Mouse (Mus musculus) cerebellum, postnatal 14 days (tissue): ENCODE measurements around the gene Mfsd12.
A peak's percentile ranks its signal among the peaks of the same experiment; 100 is the strongest.

Experiments
- DNase-seq, 2 experiments: peaks; one replicate each; pipeline ENCODE4 v3.0.0; 2021; ENCODE audit warnings: mixed read lengths in 2 of 2

Gene Mfsd12

GRCm38 (mm10) chr10:81383802-81384604 lies 26.7 kb downstream of the Mfsd12 start, which contains the start of the genes Dohh and Gm48551:
Dohh (plus strand) TSS chr10:81384428.
Gm48551 (plus strand) TSS chr10:81384466.
- peak; percentile 100 for DNase-seq

DNA sequence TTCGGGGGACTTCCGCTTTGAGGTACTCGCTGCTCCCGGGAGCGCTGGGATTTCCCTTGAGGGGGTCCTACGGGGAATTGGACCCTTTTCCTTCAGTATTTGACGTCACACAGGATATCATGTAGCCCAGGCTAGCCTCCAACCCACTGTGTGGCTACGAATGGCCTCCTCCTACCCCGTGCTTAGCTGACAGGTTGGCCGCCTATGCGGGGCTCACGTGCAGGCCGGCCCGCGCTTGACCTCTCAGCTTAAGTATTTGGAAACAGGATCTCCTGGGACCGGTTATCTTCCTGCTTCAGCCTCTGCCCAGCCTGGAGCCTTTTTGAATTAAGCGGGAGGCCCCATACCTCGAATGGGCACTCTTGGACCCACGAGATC lies 27.3 kb downstream of the Mfsd12 start:
- no peak for DNase-seq

DNA sequence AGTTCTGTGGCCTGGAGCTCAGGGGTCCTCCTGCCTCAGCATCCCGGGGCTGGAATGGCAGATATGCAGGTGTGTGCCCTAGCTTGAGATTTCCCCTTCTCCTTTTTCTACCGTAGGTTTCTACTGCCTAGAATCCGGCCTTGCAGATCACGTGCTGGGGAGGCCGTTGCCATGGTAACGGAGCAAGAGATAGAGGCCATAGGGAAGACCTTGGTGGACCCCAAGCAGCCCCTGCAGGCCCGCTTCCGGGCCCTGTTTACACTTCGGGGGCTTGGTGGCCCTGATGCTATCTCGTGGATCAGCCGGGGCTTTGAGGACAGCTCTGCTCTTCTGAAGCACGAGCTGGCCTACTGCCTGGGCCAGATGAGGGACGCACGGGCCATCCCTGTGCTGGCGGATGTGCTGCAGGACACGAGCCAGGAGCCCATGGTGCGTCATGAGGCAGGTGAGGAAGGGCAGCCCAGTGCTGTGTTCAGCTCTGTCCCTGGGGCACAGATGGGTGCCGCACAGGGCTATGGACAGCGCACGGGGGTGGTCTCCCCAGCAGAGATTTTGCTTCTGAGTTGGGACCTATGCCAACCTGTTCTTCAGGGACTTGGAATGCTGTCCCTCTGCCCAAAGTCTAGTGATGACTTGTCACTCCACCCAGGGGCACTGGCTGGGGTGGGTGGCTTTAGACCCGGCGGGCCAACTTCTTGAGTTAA lies 28.5 kb downstream of the Mfsd12 start:
- DNase-seq: peak in 1 of 2 experiments; percentile 53

DNA sequence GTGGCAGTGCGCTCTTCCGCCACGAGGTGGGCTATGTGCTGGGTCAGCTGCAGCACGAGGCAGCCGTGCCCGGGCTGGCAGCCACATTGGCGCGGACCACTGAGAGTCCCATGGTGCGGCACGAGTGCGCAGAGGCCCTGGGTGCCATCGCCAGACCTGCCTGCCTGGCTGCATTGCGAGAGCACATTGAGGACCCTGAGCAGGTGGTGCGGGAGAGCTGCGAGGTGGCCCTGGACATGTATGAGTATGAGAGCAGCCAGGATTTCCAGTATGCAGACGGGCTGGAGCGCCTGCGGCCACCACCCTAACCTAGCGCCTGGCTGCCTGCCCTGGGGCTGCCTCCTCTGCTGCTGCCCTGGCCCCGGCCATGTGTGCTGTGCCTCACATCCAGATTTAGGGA lies 30.4 kb downstream of the Mfsd12 start:
- peak in 1 of 2 experiments; percentile 70 for DNase-seq

GRCm38 (mm10) chr10:81388505-81389055 lies 31.3 kb downstream of the Mfsd12 start, which contains the start of gene Gm48552:
Gm48552 (plus strand) TSS chr10:81389005.
- no peak for DNase-seq

- DNase-seq: peak; percentile 28 to 59
These were observed 32.1 kb downstream of the Mfsd12 start for GRCm38 (mm10) chr10:81389373-81389772.

GRCm38 (mm10) chr10:81389801-81390677 lies 32.7 kb downstream of the Mfsd12 start:
- peak; percentile 88 to 89 for DNase-seq

- peak in 1 of 2 experiments; percentile 22 for DNase-seq
These were observed 33.3 kb downstream of the Mfsd12 start for GRCm38 (mm10) chr10:81390678-81390965.

DNA sequence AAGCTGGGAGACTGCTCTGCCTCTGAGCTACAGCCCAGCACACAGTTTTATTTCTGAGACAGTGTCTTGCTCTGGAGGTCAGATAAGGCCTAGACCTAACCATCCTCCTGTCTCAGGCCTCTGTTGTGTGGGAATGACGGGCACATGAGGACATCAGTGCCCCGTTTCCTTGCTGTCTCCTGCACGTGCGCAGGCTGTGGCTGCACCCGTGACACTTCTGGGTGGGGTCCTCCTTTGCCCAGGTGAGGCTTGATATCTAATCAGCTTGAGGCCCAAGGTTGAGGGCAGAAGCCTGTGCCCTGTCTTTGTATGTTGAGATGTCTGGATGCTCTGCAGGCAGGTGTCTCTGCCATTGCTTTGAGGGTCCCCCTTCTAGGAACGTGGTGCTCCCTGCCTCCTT lies 35.0 kb downstream of the Mfsd12 start:
- DNase-seq: no peak

DNA sequence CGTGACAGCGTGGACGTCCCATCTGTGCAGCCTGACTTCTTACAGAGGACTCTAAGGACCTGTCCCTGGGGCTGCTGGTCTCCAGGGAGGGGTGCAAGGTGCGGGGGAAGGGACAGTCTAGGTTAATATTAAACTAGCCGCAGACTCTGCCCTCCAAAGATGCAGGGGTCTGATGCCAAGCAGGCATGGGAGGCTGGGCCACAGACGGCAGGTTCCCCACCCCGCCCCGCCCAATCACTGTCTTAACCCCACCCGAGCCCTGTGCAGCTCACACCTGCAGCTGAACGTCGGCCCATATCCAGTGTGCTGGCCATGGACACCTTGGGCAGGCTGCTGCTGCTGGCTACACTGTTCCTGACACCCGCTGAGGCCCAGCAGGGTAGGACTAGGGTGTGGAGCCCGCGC lies 35.5 kb downstream of the Mfsd12 start, which contains the start of gene Smim24:
TSS of gene Smim24 (plus strand) at position 271 of the 405 bp plus-strand sequence.
- DNase-seq: no peak

GRCm38 (mm10) chr10:81393456-81394063 lies 36.3 kb downstream of the Mfsd12 start:
- DNase-seq: no peak

DNA sequence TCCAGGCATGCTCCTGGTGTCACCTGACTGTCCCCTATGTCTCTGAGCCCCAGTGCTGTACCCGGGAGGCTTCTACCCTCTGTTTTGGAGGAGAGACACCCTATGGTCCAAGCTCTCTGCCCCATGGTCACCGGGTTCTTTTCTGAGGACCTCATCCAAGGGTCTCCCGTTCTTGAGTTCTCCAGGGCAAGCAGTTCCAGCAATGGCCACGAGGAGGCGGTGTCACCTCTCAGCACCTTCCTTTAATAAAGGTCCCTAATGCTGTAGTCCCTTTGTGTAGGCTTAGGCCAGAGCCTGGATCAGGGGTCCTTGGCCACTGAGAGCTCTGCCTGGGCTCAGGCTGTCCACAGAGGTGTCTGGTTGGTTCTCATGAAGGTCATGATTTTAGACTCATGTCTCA lies 37.8 kb downstream of the Mfsd12 start:
- peak; percentile 86 to 94 for DNase-seq

- peak; percentile 42 to 48 for DNase-seq
These were observed 38.6 kb downstream of the Mfsd12 start for GRCm38 (mm10) chr10:81395865-81396264.

DNA sequence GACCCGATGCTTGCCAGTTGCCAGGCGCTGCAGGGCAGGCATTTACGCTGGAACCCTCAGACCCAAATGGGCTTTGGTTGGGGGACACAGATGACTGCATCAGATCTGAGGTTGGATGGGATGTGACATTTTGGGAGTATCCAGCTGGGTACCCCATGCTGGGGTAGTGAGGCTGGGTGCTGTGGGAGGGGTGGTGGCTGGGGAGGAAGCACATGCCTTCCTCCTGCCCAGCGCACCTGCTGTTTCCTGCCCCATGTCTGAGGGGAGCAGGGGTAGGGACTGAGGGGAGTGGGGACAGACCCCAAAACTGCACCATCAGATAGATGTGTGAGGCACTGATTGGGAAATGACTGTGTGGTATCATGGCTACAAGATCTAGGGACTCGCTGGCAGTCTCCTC lies 39.5 kb downstream of the Mfsd12 start:
- peak in 1 of 2 experiments; percentile 33 for DNase-seq

GRCm38 (mm10) chr10:81399296-81399695 lies 42.0 kb downstream of the Mfsd12 start:
- DNase-seq: no peak

GRCm38 (mm10) chr10:81399798-81400308 lies 42.6 kb downstream of the Mfsd12 start:
- DNase-seq: no peak

GRCm38 (mm10) chr10:81400371-81401204 lies 43.3 kb downstream of the Mfsd12 start:
- peak; percentile 88 to 93 for DNase-seq

DNA sequence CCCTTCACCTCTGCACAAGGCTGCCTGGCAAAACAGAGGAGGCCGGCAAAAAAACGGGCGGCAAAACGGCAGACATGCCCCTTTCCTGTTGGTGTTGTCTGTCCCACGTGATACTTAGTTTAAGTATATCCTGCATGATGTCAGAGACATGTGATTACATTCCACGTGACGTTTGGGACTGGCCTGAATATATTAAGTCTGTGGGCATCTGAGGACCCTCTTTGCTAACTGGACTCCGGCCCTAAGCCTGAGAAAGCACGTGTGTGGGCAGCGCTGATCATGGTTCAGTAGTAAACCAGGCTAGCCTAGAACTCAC lies 43.9 kb downstream of the Mfsd12 start:
- DNase-seq: no peak

DNA sequence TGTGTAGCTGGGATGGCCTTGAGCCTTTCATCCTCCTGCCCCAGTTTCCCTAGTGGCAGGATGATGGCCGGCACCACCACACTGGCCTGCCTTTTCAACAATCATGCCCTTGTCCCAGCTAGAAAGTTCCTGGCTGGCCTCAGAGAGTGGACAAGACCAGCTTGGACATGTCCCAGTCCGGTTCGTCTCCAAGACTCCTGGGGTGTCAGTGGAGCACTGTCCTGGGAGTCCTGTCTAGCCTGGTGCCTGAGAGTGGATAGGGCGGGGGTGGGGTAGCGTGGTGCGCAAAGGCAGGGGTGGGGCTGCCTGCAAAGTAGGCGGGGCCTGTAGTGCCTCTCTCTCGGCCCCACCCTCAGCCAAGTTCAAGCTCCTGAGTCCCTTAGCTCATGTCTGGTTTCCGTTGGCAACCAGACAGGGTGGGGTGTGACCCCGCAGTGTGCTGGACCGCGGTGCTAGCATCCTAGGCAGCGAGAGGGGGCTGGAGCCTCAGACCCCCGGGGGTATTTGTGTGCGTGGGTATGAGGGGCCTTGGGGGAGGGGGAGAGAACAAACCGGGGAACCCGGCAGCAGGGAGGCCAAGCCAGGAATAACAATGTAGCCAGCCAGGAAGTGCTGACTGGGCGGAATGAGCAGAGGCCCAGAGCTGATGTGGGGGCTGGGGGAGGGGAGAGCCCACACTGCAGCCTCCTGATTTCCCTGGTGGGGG lies 44.4 kb downstream of the Mfsd12 start:
- peak; percentile 69 to 70 for DNase-seq

DNA sequence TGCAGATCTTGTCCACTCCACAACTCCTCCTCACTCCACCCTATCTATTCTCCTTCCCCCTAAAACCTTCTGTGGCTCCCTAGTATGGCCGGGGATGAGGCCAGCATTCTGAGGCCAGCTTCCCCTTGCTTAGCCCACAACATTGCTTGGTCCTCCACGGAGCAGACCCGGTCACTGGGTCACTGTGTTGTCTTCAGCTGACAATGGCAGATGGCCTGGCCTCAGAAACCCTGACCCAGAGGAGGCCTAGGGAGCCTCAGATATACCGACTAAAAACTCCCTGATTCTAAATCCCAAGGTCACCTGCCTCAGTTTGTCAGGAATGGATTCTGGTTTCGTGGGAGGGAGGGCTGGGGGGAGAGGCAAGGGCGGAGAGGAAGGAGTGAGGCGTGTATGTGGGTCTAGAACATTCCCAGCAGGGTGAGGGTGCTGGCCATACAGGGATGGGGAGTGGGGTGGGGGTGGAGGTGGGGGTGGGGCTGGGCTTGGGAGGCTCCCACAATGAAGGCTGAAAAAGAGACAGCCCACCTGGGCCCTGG lies 45.0 kb downstream of the Mfsd12 start:
- DNase-seq: peak in 1 of 2 experiments; percentile 46
